Mouse (Mus musculus) kidney, postnatal 0 days (tissue): ENCODE results near the gene Nsmce4a. TPM values are rescaled to one million over a fixed set of nuclear protein-coding genes. Genes with fewer than 3 reads are reported as not detected.

Experiments
- ATAC-seq: fragments of 200-750 bp; cut with Nextera tagmentation; replicated peaks from 2 replicates; pipeline ENCODE4 v1.8.0; 2017; ENCODE audit warnings: low read depth, moderate number of reproducible peaks, moderate TSS enrichment, moderate library complexity; ENCODE audit not compliant: low FRiP score
- DNase-seq: peaks from one replicate; pipeline ENCODE4 v3.0.0-alpha.2; 2016; ENCODE audit warnings: low spot score
- H3K27ac ChIP-seq: fragments of 300-500 bp; sonication (generic); 2 replicates; pipeline ENCODE4 v1.5.1; 2014; ENCODE audit warnings: mild to moderate bottlenecking
- H3K27me3 ChIP-seq: fragments of 300-500 bp; sonication (generic); 2 replicates; pipeline ENCODE4 v1.6.1; 2014; ENCODE audit warnings: low read length, mixed read lengths; ENCODE audit not compliant: insufficient read depth
- H3K36me3 ChIP-seq: fragments of 300-500 bp; sonication (generic); 2 replicates; pipeline ENCODE4 v1.6.1; 2014; ENCODE audit warnings: low read length, mixed read lengths; ENCODE audit not compliant: insufficient read depth
- H3K4me1 ChIP-seq: fragments of 300-500 bp; sonication (generic); replicated peaks from 2 replicates; pipeline ENCODE4 v1.6.1; 2014; ENCODE audit warnings: antibody characterized with exemption, low read length, mixed read lengths; ENCODE audit not compliant: insufficient read depth
- H3K4me2 ChIP-seq: fragments of 300-500 bp; sonication (generic); 2 replicates; pipeline ENCODE4 v1.6.1; 2014; ENCODE audit warnings: mild to moderate bottlenecking, low read length, moderate library complexity, mixed read lengths
- H3K4me3 ChIP-seq: fragments of 300-500 bp; sonication (generic); replicated peaks from 2 replicates; pipeline ENCODE4 v1.5.1; 2014; ENCODE audit warnings: low read depth, low read length
- H3K9ac ChIP-seq: fragments of 300-500 bp; sonication (generic); 2 replicates; pipeline ENCODE4 v1.6.1; 2014; ENCODE audit warnings: low read depth, low read length
- H3K9me3 ChIP-seq: fragments of 300-500 bp; sonication (generic); replicated peaks from 2 replicates; pipeline ENCODE4 v1.6.1; 2016; ENCODE audit warnings: low read length, inconsistent platforms, mixed read lengths
- CTCF ChIP-seq: IDR thresholded peaks from 2 replicates; pipeline ENCODE4 v1.5.1; 2016; ENCODE audit warnings: antibody characterized with exemption, low read depth, mild to moderate bottlenecking, moderate library complexity
- WGBS: fragments of 180-500 bp; shearing (Covaris S2); extraction: QIAGEN DNeasy Blood & Tissue Kit; methylation state at CpG from one replicate; pipeline ENCODE4 v1.1.7; 2014; 5-methylcytosine and 5-hydroxymethylcytosine counted together
- polyA plus RNA-seq: library from polyadenylated mRNA; unstranded; fragments of >200 nt; fragmentation: Nextera tagmentation; extraction: Ambion mirVana; gene quantifications from 2 replicates; pipeline ENCODE4 v1.2.1, GENCODE M21; 2015

Gene Nsmce4a
- polyA plus RNA-seq, 1 experiment from 2014 or later: 179 TPM

DNA sequence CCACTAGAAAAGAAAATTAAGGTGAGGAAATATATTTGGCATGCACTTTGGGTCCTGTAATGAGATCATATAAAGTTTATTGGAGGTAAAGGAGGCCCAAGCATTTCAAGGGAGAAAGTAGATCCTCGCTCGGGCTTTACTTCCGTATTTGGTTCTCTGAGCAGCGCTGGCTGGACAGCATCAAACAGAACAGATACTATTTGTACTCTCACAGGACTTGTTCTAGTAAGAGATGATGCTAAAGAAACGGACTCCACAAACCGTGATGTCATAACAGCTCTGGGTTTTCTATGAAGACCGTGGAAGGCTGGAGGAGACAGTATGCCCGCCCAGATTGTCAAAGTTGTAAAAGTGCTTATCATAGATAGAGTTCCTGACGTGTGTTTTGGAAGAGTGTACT is 45.6 kb downstream of the Nsmce4a start:
- no peaks in the 10 kb centered on the region for H3K27me3 ChIP-seq
- 73% methylated on average over 9 of the region's 9 CpGs for WGBS

DNA sequence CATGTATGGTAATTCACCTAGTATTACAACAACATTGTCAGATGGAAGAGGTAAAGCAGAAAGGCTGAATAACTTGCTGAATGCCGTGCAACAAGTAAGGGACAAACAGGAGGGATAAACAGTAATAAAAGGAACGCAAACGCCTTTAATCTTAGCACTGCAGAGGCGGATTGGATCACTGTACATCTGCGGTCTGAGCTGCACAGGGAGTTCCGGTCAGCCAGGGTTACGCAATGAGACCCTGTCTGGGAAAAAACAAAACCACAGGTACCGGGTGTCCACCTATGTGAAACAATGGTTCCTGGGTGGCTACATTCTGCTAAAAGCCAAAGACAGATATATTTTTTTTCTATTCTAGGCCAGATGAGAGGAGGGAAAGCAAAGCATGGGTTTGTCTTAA is 49.5 kb downstream of the Nsmce4a start:
- H3K27ac ChIP-seq: no peak overlapping the region
- H3K9me3 ChIP-seq: no peaks in the 10 kb centered on the region
- DNase-seq (no peak), ATAC-seq (no peak)
- H3K36me3 ChIP-seq: no peaks in the 10 kb centered on the region
- no peak overlapping the region for H3K4me3 ChIP-seq
- no peak overlapping the region for H3K9ac ChIP-seq
- TF ChIP-seq CTCF: no peak
- H3K4me1 ChIP-seq: no peaks in the 10 kb centered on the region
- no peak overlapping the region for H3K4me2 ChIP-seq
- no peaks in the 10 kb centered on the region for H3K27me3 ChIP-seq
- WGBS: 89% methylated on average over 8 of the region's 8 CpGs

More for the DNA sequence above, 45.6 kb downstream of the Nsmce4a start:
- no peak for DNase-seq
- Histone ChIP-seq H3K4me1 (no peaks in the 10 kb centered on the region), H3K4me3 (no peak overlapping the region), H3K4me2 (no peak overlapping the region), H3K9ac (no peak overlapping the region), H3K36me3 (peaks cover 8% of the 10 kb centered on the region; the same call in 1 of the 2 replicates), H3K9me3 (no peaks in the 10 kb centered on the region), H3K27ac (no peak overlapping the region)
- no peak for ATAC-seq
- no peak for TF ChIP-seq CTCF

- 81% methylated on average over 14 of the region's 14 CpGs for WGBS
- H3K9me3 ChIP-seq: no peaks in the 10 kb centered on the region
- no peaks in the 10 kb centered on the region for H3K27me3 ChIP-seq
- no peak overlapping the region for H3K9ac ChIP-seq
- no peak for TF ChIP-seq CTCF
- no peaks in the 10 kb centered on the region for H3K36me3 ChIP-seq
- DNase-seq: peak; percentile 43
- H3K4me1 ChIP-seq: peaks cover 4% of the 10 kb centered on the region; the same call in 1 of the 2 replicates
- no peak for ATAC-seq
- 0 out of 2 replicates have a peak overlapping the region, but pooled peaks have one; percentile 84 for H3K4me2 ChIP-seq
- H3K27ac ChIP-seq: peak overlapping the region; percentile 97
- no peak overlapping the region for H3K4me3 ChIP-seq
These were observed 52.0 kb downstream of the Nsmce4a start for GRCm38 (mm10) chr7:130520812-130521422.

GRCm38 (mm10) chr7:130520049-130520425 is 52.9 kb downstream of the Nsmce4a start, which contains the start of gene Ate1:
Gene Ate1, minus strand, starts transcription at chr7:130520369.
- no peak for TF ChIP-seq CTCF
- peak within 1 kb of the TSS; percentile 97 for H3K27ac ChIP-seq
- peaks cover 4% of the 10 kb centered on the region; the same call in 1 of the 2 replicates for H3K4me1 ChIP-seq
- ATAC-seq: 0 out of 2 replicates have a peak, but pooled peaks have one; percentile 1
- no peaks in the 10 kb centered on the region for H3K36me3 ChIP-seq
- no peaks in the 10 kb centered on the region for H3K27me3 ChIP-seq
- peak within 1 kb of the TSS; percentile 92 for H3K9ac ChIP-seq
- no peak for DNase-seq
- H3K9me3 ChIP-seq: no peaks in the 10 kb centered on the region
- H3K4me2 ChIP-seq: peak within 1 kb of the TSS; percentile 84
- 11% methylated on average over 20 of the region's 20 CpGs for WGBS
- H3K4me3 ChIP-seq: peak within 1 kb of the TSS; percentile 72

DNA sequence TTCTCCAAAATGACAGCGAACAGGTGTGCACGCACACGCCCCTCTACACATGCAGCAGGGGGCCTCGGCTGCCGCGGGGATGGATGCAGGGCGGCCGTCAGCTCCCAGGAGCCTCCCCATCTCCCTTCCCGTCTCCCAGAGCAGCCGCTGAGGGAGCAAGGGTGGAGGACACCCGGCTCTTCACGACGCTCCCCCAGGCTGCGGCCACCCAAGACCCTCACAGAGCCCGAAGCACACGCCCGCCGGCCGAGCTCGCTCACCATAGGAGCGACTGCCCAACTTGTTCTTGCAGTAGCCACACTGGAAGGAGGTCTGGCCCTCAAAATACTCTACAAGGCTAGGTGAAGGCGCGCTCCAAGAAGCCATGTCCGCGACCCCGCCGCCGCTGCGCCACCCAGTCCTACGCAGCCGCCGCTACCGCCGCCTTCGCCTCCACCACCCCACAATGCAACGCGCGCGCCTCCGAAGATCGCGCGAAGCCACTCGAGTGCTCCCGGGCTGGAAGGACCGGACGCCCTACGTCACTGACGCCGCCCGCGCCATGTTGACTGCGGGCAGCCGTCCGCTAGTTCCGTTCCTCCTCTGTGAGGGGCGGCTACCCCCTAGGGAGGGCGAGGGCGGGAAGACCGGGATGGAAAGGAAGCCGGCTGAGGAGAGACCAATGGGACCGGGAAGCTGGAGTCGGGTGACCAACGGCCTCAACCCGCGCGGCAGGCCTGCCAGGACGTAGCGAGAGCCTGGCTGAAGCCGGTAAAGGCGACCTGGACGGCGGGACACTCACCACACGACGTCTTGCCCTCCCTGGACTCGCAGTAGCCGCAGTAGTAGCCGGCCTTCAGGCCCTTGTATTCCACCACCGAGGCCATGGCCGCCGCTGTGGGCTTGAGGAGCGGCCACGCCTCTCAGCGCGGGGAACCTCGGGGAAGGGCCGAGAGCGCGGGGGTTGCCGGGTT is 53.5 kb downstream of the Nsmce4a start:
- H3K4me1 ChIP-seq: peaks cover 4% of the 10 kb centered on the region; the same call in 1 of the 2 replicates
- peak overlapping the region; percentile 72 for H3K4me3 ChIP-seq
- H3K36me3 ChIP-seq: no peaks in the 10 kb centered on the region

More for the DNA sequence above, 53.5 kb downstream of the Nsmce4a start:
- WGBS: under 1% methylated on average over 85 of the region's 90 CpGs
- Histone ChIP-seq H3K9me3 (no peaks in the 10 kb centered on the region), H3K27ac (peak overlapping the region; percentile 97), H3K27me3 (no peaks in the 10 kb centered on the region), H3K9ac (peak overlapping the region; percentile 92), H3K4me2 (peak overlapping the region; percentile 84)
- TF ChIP-seq CTCF: 0 out of 2 replicates have a peak, but pooled peaks have one; percentile 6
- peak; percentile 98 for DNase-seq
- ATAC-seq: peak; percentile 97
